Mouse (Mus musculus) C2C12 (cell line): ENCODE data around the gene P2rx4.

Experiments
- CEBPB ChIP-seq: IDR thresholded peaks from one replicate; pipeline ENCODE4 v1.6.1; 2011; ENCODE audit warnings: low read depth, mild to moderate bottlenecking, control low read depth, moderate library complexity
- CTCF ChIP-seq: IDR thresholded peaks from one replicate; pipeline ENCODE4 v1.5.1; 2011; ENCODE audit not compliant: control insufficient read depth, insufficient read depth, insufficient read length
- MAX ChIP-seq: IDR thresholded peaks from one replicate; pipeline ENCODE4 v1.6.1; 2011; ENCODE audit warnings: mild to moderate bottlenecking, control low read depth
- MYOD1 ChIP-seq: IDR thresholded peaks from one replicate; pipeline ENCODE4 v1.6.1; 2011; ENCODE audit warnings: low read depth; ENCODE audit not compliant: control insufficient read depth, insufficient read length
- MYOG ChIP-seq: IDR thresholded peaks from one replicate; pipeline ENCODE4 v1.6.1; 2011; ENCODE audit not compliant: control insufficient read depth, insufficient read length; ENCODE audit errors: extremely low read depth
- USF1 ChIP-seq: IDR thresholded peaks from one replicate; pipeline ENCODE4 v1.6.1; 2011; ENCODE audit warnings: low read depth, mild to moderate bottlenecking, control low read depth, moderate library complexity

GRCm38 (mm10) chr5:122736761-122737160, 29.4 kb downstream of the P2rx4 start:
- no peak for TF ChIP-seq CTCF
- TF ChIP-seq USF1, result no peak
- no peak for TF ChIP-seq MYOG
- no peak for TF ChIP-seq MAX
- TF ChIP-seq MYOD1, result no peak
- TF ChIP-seq CEBPB, result no peak
